Mouse (Mus musculus) kidney, embryonic 14.5 days (tissue): ENCODE results near the gene Tbc1d5. TPM values are rescaled to one million over a fixed set of nuclear protein-coding genes. Genes with fewer than 3 reads are reported as not detected.

Experiments
- ATAC-seq: fragments of 200-750 bp; cut with Nextera tagmentation; 2 replicates; pipeline ENCODE4 v1.8.0; 2017; ENCODE audit warnings: moderate number of reproducible peaks, mild to moderate bottlenecking, moderate TSS enrichment, moderate library complexity; ENCODE audit not compliant: low FRiP score, low TSS enrichment
- H3K27ac ChIP-seq: fragments of 300-500 bp; sonication (generic); 2 replicates; pipeline ENCODE4 v1.5.1; 2014; ENCODE audit warnings: low read depth, mild to moderate bottlenecking, low read length, moderate library complexity, mixed read lengths
- H3K27me3 ChIP-seq: fragments of 300-500 bp; sonication (generic); 2 replicates; pipeline ENCODE4 v1.6.1; 2014; ENCODE audit warnings: mild to moderate bottlenecking, low read length; ENCODE audit not compliant: control insufficient read depth, insufficient read depth
- H3K36me3 ChIP-seq: fragments of 300-500 bp; sonication (generic); 2 replicates; pipeline ENCODE4 v1.6.1; 2014; ENCODE audit warnings: low read length, mixed read lengths; ENCODE audit not compliant: control insufficient read depth, insufficient read depth
- H3K4me1 ChIP-seq: fragments of 300-500 bp; sonication (generic); 2 replicates; pipeline ENCODE4 v1.6.1; 2014; ENCODE audit warnings: low read length, mixed read lengths; ENCODE audit not compliant: control insufficient read depth, insufficient read depth
- H3K4me2 ChIP-seq: fragments of 300-500 bp; sonication (generic); replicated peaks from 2 replicates; pipeline ENCODE4 v1.6.1; 2014; ENCODE audit warnings: low read depth, mild to moderate bottlenecking, low read length
- H3K4me3 ChIP-seq: fragments of 300-500 bp; sonication (generic); 2 replicates; pipeline ENCODE4 v1.5.1; 2014; ENCODE audit warnings: mild to moderate bottlenecking, low read length
- H3K9ac ChIP-seq: fragments of 300-500 bp; sonication (generic); 2 replicates; pipeline ENCODE4 v1.6.1; 2014; ENCODE audit warnings: low read depth, mild to moderate bottlenecking, low read length, moderate library complexity
- H3K9me3 ChIP-seq: fragments of 300-500 bp; sonication (generic); 2 replicates; pipeline ENCODE4 v1.6.1; 2016; ENCODE audit warnings: low read length; ENCODE audit not compliant: control insufficient read depth
- WGBS: fragments of 180-500 bp; shearing (Covaris S2); extraction: QIAGEN DNeasy Blood & Tissue Kit; methylation state at CpG from one replicate; pipeline ENCODE4 v1.1.7; 2014; 5-methylcytosine and 5-hydroxymethylcytosine counted together
- polyA plus RNA-seq: library from polyadenylated mRNA; unstranded; fragments of >200 nt; fragmentation: Nextera tagmentation; extraction: Ambion mirVana; gene quantifications from 2 replicates; pipeline ENCODE4 v1.2.1, GENCODE M21; 2014

The Tbc1d5 gene
- polyA plus RNA-seq, 1 experiment from 2014 or later = 12.2 TPM

DNA sequence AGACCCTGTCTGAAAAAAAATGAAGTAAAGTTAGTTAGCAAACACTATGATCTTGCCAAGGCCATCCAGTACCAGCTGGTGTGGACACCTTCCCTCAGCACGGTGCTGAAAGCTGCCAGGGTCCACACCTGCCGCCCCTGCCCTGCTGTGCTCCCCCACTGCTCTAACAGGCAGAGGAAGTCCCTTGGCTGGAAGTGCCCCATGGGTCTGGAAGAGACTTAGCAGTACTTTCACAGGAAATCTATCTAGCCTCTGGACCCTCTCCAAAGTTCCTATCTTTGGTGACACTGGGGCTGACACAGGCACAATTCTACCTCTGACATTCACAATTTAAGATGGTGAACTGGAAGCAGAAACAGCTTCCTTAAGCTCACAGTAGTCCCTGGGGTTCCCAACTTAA is 442.1 kb downstream of the Tbc1d5 start:
- WGBS = 65% methylated on average over 2 of the region's 2 CpGs
- no peak for ATAC-seq
- Histone ChIP-seq H3K9ac (no peak overlapping the region), H3K4me3 (no peak overlapping the region), H3K27ac (no peak overlapping the region), H3K36me3 (no peaks in the 10 kb centered on the region), H3K4me2 (no peak overlapping the region), H3K9me3 (no peaks in the 10 kb centered on the region), H3K4me1 (no peaks in the 10 kb centered on the region), H3K27me3 (no peaks in the 10 kb centered on the region)

- no peaks in the 10 kb centered on the region for H3K27me3 ChIP-seq
- no peaks in the 10 kb centered on the region for H3K4me1 ChIP-seq
- H3K27ac ChIP-seq = no peak overlapping the region
- H3K36me3 ChIP-seq = no peaks in the 10 kb centered on the region
- no peaks in the 10 kb centered on the region for H3K9me3 ChIP-seq
- 77% methylated on average over 8 of the region's 8 CpGs for WGBS
- no peak overlapping the region for H3K4me3 ChIP-seq
- H3K9ac ChIP-seq = no peak overlapping the region
- ATAC-seq = no peak
- no peak overlapping the region for H3K4me2 ChIP-seq
Observed at GRCm38 (mm10) chr17:50735955-50736533, 443.1 kb downstream of the Tbc1d5 start.

- Histone ChIP-seq H3K27me3 (no peaks in the 10 kb centered on the region), H3K36me3 (no peaks in the 10 kb centered on the region), H3K9me3 (no peaks in the 10 kb centered on the region), H3K27ac (no peak overlapping the region), H3K4me3 (no peak overlapping the region), H3K9ac (no peak overlapping the region), H3K4me2 (no peak overlapping the region), H3K4me1 (no peaks in the 10 kb centered on the region)
- no peak for ATAC-seq
- WGBS = 90% methylated on average over 4 of the region's 4 CpGs
Observed at GRCm38 (mm10) chr17:50735382-50735954, 443.7 kb downstream of the Tbc1d5 start.

DNA sequence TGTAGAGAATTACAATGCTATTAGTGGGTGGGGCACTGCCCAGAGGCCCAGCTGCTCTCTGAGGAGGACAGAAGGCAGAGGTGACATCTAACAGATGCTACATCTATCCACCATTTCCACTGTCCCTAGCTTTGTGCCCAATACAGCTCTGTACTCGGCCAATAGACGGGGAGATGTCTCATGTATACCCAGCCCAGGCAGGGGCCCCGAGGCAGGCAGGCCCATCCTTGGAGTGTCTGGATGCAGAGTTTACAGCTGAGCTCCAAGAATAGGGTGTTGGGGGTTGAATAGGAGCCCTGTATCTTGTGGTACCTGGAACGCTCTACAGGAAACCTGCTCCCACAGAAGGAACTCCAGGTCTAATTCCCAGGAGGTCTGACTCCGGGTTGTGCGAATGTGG is 444.4 kb downstream of the Tbc1d5 start:
- no peak overlapping the region for H3K9ac ChIP-seq
- H3K27me3 ChIP-seq = no peaks in the 10 kb centered on the region
- no peaks in the 10 kb centered on the region for H3K9me3 ChIP-seq
- 84% methylated on average over 6 of the region's 6 CpGs for WGBS
- ATAC-seq = no peak
- no peak overlapping the region for H3K4me3 ChIP-seq
- H3K4me1 ChIP-seq = no peaks in the 10 kb centered on the region
- H3K4me2 ChIP-seq = no peak overlapping the region
- no peak overlapping the region for H3K27ac ChIP-seq
- no peaks in the 10 kb centered on the region for H3K36me3 ChIP-seq

DNA sequence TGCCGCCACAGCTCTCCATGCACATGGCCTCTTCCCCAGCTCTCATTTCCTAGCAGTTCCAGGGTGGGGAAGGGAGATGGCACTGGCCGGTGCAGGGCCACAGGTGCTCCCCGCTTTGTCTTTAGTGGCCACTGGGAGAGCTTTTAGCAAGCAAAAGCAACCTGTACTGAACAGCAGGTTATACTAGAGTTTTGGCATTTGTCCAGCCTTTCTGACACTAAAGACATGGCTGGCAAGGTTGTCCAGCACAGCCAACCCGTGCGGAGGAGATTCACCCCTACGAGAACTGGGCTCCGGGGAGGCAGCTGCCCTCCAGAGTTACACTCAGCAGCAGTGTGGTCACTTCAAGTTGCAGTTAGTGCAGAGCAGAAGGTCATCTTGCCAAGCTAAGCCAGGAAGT is 445.8 kb downstream of the Tbc1d5 start:
- Histone ChIP-seq H3K9me3 (no peaks in the 10 kb centered on the region), H3K9ac (no peak overlapping the region), H3K27me3 (no peaks in the 10 kb centered on the region), H3K4me1 (no peaks in the 10 kb centered on the region), H3K27ac (no peak overlapping the region), H3K4me2 (no peak overlapping the region), H3K36me3 (no peaks in the 10 kb centered on the region), H3K4me3 (no peak overlapping the region)
- ATAC-seq = no peak
- 91% methylated on average over 7 of the region's 7 CpGs for WGBS

DNA sequence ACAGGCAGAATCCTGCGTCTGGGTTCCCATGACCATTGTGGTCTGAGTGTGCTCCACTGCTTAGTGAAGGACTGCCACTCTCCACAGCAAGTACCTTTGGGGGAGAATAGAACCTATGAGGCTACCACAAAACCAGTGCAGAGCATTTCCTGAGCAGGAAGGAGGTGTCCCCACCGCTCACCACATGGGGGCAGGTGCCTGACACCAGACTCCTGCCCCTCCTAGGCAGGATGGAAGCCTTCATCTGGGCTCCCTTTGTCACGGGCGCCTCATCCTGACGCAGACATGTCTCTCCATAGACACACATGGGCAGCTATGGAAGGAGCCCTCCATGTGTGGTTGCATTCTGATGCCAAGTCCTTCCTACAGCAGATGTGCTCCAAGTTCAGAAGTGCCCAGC is 447.3 kb downstream of the Tbc1d5 start:
- H3K36me3 ChIP-seq = no peaks in the 10 kb centered on the region
- no peak overlapping the region for H3K4me3 ChIP-seq
- H3K27me3 ChIP-seq = no peaks in the 10 kb centered on the region
- H3K9ac ChIP-seq = no peak overlapping the region
- no peak overlapping the region for H3K27ac ChIP-seq
- H3K4me2 ChIP-seq = no peak overlapping the region
- ATAC-seq = no peak
- WGBS = 92% methylated on average over 5 of the region's 5 CpGs
- H3K4me1 ChIP-seq = no peaks in the 10 kb centered on the region
- H3K9me3 ChIP-seq = no peaks in the 10 kb centered on the region

DNA sequence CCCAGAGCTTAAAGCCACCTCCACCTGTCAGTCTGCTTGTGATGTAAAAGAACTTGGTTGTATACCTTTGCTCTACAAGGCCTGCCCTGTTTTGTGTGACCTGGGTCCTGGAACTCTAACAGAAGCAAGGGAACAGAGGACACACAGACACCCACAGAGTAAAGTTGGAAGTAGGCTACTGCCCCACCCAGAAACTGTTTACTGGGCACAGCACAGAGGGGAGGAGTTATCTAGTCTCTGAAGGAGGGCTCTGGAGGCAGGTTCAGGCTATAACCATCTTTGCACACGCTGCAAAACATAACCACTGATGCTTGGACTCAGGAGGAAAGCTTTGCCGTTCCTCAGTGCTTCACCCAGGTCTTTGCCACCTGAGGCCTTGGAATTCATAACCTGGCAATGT is 448.3 kb downstream of the Tbc1d5 start:
- Histone ChIP-seq H3K4me3 (no peak overlapping the region), H3K4me1 (no peaks in the 10 kb centered on the region), H3K4me2 (no peak overlapping the region), H3K9me3 (no peaks in the 10 kb centered on the region), H3K27me3 (no peaks in the 10 kb centered on the region), H3K27ac (no peak overlapping the region), H3K36me3 (no peaks in the 10 kb centered on the region), H3K9ac (no peak overlapping the region)
- WGBS = 86% methylated on average over 2 of the region's 2 CpGs
- no peak for ATAC-seq

- Histone ChIP-seq H3K9ac (no peak overlapping the region), H3K9me3 (no peaks in the 10 kb centered on the region), H3K27ac (no peak overlapping the region), H3K4me1 (no peaks in the 10 kb centered on the region), H3K27me3 (no peaks in the 10 kb centered on the region), H3K36me3 (no peaks in the 10 kb centered on the region), H3K4me2 (no peak overlapping the region), H3K4me3 (no peak overlapping the region)
- WGBS = 89% methylated on average over 6 of the region's 6 CpGs
- no peak for ATAC-seq
Observed at GRCm38 (mm10) chr17:50729577-50729976, 449.6 kb downstream of the Tbc1d5 start.

DNA sequence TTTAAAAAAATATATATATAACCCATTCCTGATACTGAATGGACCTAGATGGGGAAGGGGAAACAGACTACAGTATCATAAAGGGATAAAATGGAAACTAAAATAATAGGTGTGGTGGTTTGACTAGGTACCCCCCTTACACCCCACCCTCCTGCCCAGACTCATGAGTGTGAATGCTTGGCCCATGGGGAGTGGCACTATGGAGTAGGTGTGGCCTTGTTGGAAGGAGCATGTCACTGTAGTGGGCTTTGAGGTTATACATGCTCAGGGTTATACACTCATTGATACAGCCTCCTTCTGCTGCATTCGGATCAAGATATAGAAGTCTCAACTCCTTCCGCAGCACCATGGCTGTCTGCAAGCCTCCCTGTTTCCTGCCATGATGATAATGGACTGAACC is 450.1 kb downstream of the Tbc1d5 start:
- no peak overlapping the region for H3K9ac ChIP-seq
- H3K36me3 ChIP-seq = no peaks in the 10 kb centered on the region
- no peak overlapping the region for H3K4me2 ChIP-seq
- H3K27ac ChIP-seq = no peak overlapping the region
- 98% methylated on average over 2 of the region's 2 CpGs for WGBS
- H3K27me3 ChIP-seq = no peaks in the 10 kb centered on the region
- H3K4me3 ChIP-seq = no peak overlapping the region
- no peak for ATAC-seq
- no peaks in the 10 kb centered on the region for H3K4me1 ChIP-seq
- no peaks in the 10 kb centered on the region for H3K9me3 ChIP-seq
